Mouse (Mus musculus): ENCODE data around the gene Pde7b. TPM values are rescaled to one million over a fixed set of nuclear protein-coding genes. Genes with fewer than 3 reads are reported as not detected.

Pde7b gene
- polyA plus RNA-seq, 1 experiment: 1.6 TPM

GRCm38 (mm10) chr10:20503265-20504025 lies 221.4 kb downstream of the Pde7b start:
- H3K27ac ChIP-seq (ENCODE audit: control insufficient read depth, insufficient read depth, low read length): no peak overlapping the region
- DNase-seq: no peak
- no peak for TF ChIP-seq CTCF (IDR thresholded peaks at IDR 0.05; ENCODE audit: borderline replicate concordance, control insufficient read depth, extremely low read depth, insufficient read depth, low read length, poor library complexity)
- TF ChIP-seq POLR2A (IDR thresholded peaks at IDR 0.05; ENCODE audit: control insufficient read depth, extremely low read depth, insufficient read depth, low read length, poor library complexity): no peak
- H3K4me1 ChIP-seq (replicated peaks; ENCODE audit: control insufficient read depth, insufficient read depth, low read length): no peaks in the 10 kb centered on the region
- no peak overlapping the region for H3K4me3 ChIP-seq (ENCODE audit: control insufficient read depth, insufficient read depth, low read length)
- 92% methylated on average over 17 of the region's 17 CpGs for WGBS
- H3K27me3 ChIP-seq (ENCODE audit: control insufficient read depth, insufficient read depth, low read length): no peaks in the 10 kb centered on the region
- no peaks in the 10 kb centered on the region for H3K36me3 ChIP-seq (ENCODE audit: control insufficient read depth, insufficient read depth, low read length)

GRCm38 (mm10) chr10:20501221-20501620 lies 223.7 kb downstream of the Pde7b start:
- Histone ChIP-seq H3K27ac (ENCODE audit: control insufficient read depth, insufficient read depth, low read length) (no peak overlapping the region), H3K4me1 (replicated peaks; ENCODE audit: control insufficient read depth, insufficient read depth, low read length) (no peaks in the 10 kb centered on the region), H3K27me3 (ENCODE audit: control insufficient read depth, insufficient read depth, low read length) (no peaks in the 10 kb centered on the region), H3K4me3 (ENCODE audit: control insufficient read depth, insufficient read depth, low read length) (no peak overlapping the region), H3K36me3 (ENCODE audit: control insufficient read depth, insufficient read depth, low read length) (no peaks in the 10 kb centered on the region)
- TF ChIP-seq POLR2A (IDR thresholded peaks at IDR 0.05; ENCODE audit: control insufficient read depth, extremely low read depth, insufficient read depth, low read length, poor library complexity) (no peak), CTCF (IDR thresholded peaks at IDR 0.05; ENCODE audit: borderline replicate concordance, control insufficient read depth, extremely low read depth, insufficient read depth, low read length, poor library complexity) (no peak)
- no peak for DNase-seq
- 90% methylated on average over 6 of the region's 6 CpGs for whole genome bisulfite sequencing

GRCm38 (mm10) chr10:20495051-20495450 lies 229.8 kb downstream of the Pde7b start:
- DNase-seq: no peak
- TF ChIP-seq CTCF (IDR thresholded peaks at IDR 0.05; ENCODE audit: borderline replicate concordance, control insufficient read depth, extremely low read depth, insufficient read depth, low read length, poor library complexity) (no peak), POLR2A (IDR thresholded peaks at IDR 0.05; ENCODE audit: control insufficient read depth, extremely low read depth, insufficient read depth, low read length, poor library complexity) (no peak)
- no peaks in the 10 kb centered on the region for H3K27me3 ChIP-seq (ENCODE audit: control insufficient read depth, insufficient read depth, low read length)
- no peak overlapping the region for H3K27ac ChIP-seq (ENCODE audit: control insufficient read depth, insufficient read depth, low read length)
- no peaks in the 10 kb centered on the region for H3K36me3 ChIP-seq (ENCODE audit: control insufficient read depth, insufficient read depth, low read length)
- no peaks in the 10 kb centered on the region for H3K4me1 ChIP-seq (replicated peaks; ENCODE audit: control insufficient read depth, insufficient read depth, low read length)
- 94% methylated on average over 4 of the region's 4 CpGs for WGBS
- H3K4me3 ChIP-seq (ENCODE audit: control insufficient read depth, insufficient read depth, low read length): no peak overlapping the region

- Histone ChIP-seq H3K27me3 (ENCODE audit: control insufficient read depth, insufficient read depth, low read length) (no peaks in the 10 kb centered on the region), H3K27ac (ENCODE audit: control insufficient read depth, insufficient read depth, low read length) (no peak overlapping the region), H3K36me3 (ENCODE audit: control insufficient read depth, insufficient read depth, low read length) (no peaks in the 10 kb centered on the region), H3K4me1 (replicated peaks; ENCODE audit: control insufficient read depth, insufficient read depth, low read length) (no peaks in the 10 kb centered on the region), H3K4me3 (ENCODE audit: control insufficient read depth, insufficient read depth, low read length) (no peak overlapping the region)
- TF ChIP-seq CTCF (IDR thresholded peaks at IDR 0.05; ENCODE audit: borderline replicate concordance, control insufficient read depth, extremely low read depth, insufficient read depth, low read length, poor library complexity) (no peak), POLR2A (IDR thresholded peaks at IDR 0.05; ENCODE audit: control insufficient read depth, extremely low read depth, insufficient read depth, low read length, poor library complexity) (no peak)
- 96% methylated on average over 5 of the region's 5 CpGs for WGBS
- DNase-seq: no peak
Measured at GRCm38 (mm10) chr10:20493826-20494455, 230.9 kb downstream of the Pde7b start.

GRCm38 (mm10) chr10:20492216-20492964 lies 232.5 kb downstream of the Pde7b start:
- Histone ChIP-seq H3K36me3 (ENCODE audit: control insufficient read depth, insufficient read depth, low read length) (no peaks in the 10 kb centered on the region), H3K27me3 (ENCODE audit: control insufficient read depth, insufficient read depth, low read length) (no peaks in the 10 kb centered on the region), H3K27ac (ENCODE audit: control insufficient read depth, insufficient read depth, low read length) (no peak overlapping the region), H3K4me3 (ENCODE audit: control insufficient read depth, insufficient read depth, low read length) (no peak overlapping the region), H3K4me1 (replicated peaks; ENCODE audit: control insufficient read depth, insufficient read depth, low read length) (no peaks in the 10 kb centered on the region)
- TF ChIP-seq POLR2A (IDR thresholded peaks at IDR 0.05; ENCODE audit: control insufficient read depth, extremely low read depth, insufficient read depth, low read length, poor library complexity) (no peak), CTCF (IDR thresholded peaks at IDR 0.05; ENCODE audit: borderline replicate concordance, control insufficient read depth, extremely low read depth, insufficient read depth, low read length, poor library complexity) (no peak)
- 95% methylated on average over 11 of the region's 11 CpGs for WGBS
- no peak for DNase-seq

- Histone ChIP-seq H3K27me3 (ENCODE audit: control insufficient read depth, insufficient read depth, low read length) (no peaks in the 10 kb centered on the region), H3K36me3 (ENCODE audit: control insufficient read depth, insufficient read depth, low read length) (no peaks in the 10 kb centered on the region), H3K4me3 (ENCODE audit: control insufficient read depth, insufficient read depth, low read length) (no peak overlapping the region), H3K4me1 (replicated peaks; ENCODE audit: control insufficient read depth, insufficient read depth, low read length) (no peaks in the 10 kb centered on the region), H3K27ac (ENCODE audit: control insufficient read depth, insufficient read depth, low read length) (no peak overlapping the region)
- TF ChIP-seq POLR2A (IDR thresholded peaks at IDR 0.05; ENCODE audit: control insufficient read depth, extremely low read depth, insufficient read depth, low read length, poor library complexity) (no peak), CTCF (IDR thresholded peaks at IDR 0.05; ENCODE audit: borderline replicate concordance, control insufficient read depth, extremely low read depth, insufficient read depth, low read length, poor library complexity) (no peak)
- DNase-seq: peak; percentile 23
- 58% methylated on average over 1 of the region's 1 CpGs for WGBS
Measured at GRCm38 (mm10) chr10:20490775-20491174, 234.1 kb downstream of the Pde7b start.

All from thymus, adult 2 months (tissue).